Mouse (Mus musculus): ENCODE data around the gene Hoxb2. TPM values are rescaled to one million over a fixed set of nuclear protein-coding genes. Genes with fewer than 3 reads are reported as not detected.

Hoxb2 gene
- total RNA-seq, 2 experiments from 2014 or later: 0.81 to 1.3 TPM

- intact Hi-C loops (cut with DNase I): no loop called here
Measured at GRCm38 (mm10) chr11:96371726-96372125, 21.4 kb downstream of the Hoxb2 start.

DNA sequence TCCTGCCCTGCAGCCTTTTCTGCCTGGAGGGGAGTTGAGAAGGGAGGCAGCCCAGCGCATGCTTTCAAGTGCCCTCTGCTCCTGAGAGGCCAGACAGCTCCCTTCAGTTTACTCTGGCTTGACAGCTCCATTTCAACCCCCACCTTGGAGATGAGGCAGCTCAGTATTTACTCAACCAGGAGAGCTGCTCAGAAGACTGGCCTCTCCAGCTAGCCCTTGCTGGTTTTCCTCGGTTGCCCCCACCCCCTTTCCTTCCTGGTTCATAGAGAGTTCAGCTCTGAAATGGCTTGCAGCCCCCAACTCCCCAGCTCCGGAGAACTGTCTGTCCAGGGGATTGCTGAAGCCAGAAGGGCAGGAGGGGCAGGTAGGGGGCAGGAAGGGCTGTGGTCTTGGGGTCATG, 22.2 kb downstream of the Hoxb2 start:
- intact Hi-C loops (cut with DNase I): no loop called here
- DNase-seq (ENCODE audit: low spot score): no peak

More at GRCm38 (mm10) chr11:96371726-96372125, 21.4 kb downstream of the Hoxb2 start:
- no peak for DNase-seq (ENCODE audit: low spot score)

- intact Hi-C loops (cut with DNase I): no loop called here
- no peak for DNase-seq (ENCODE audit: low spot score)
Measured at GRCm38 (mm10) chr11:96374810-96375209, 24.5 kb downstream of the Hoxb2 start.

DNA sequence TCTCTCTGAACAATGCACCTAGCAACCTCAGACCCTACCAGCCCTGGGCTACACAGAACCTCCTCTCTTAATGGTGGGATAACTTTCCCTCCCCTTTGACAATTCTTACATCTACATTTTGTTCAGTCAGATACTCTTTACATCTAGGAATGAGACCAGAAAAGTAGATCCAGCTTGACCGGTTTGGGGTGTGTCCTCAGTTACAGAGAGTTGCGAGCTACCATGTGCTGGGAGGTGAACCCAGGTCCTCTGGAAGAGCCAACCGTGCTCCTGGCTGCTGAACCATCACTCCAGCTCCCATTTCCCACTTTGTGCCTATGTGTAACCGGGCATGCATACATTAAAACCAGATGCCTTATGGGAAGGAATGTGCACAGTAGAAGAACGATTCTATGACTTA, 33.1 kb downstream of the Hoxb2 start:
- intact Hi-C loops (cut with DNase I): no loop called here
- DNase-seq (ENCODE audit: low spot score): no peak

- intact Hi-C loops (cut with DNase I): no loop called here
- no peak for DNase-seq (ENCODE audit: low spot score)
Measured at GRCm38 (mm10) chr11:96387635-96388034, 37.3 kb downstream of the Hoxb2 start.

- intact Hi-C loops (cut with DNase I): no loop called here
- no peak for DNase-seq (ENCODE audit: low spot score)
Measured at GRCm38 (mm10) chr11:96396772-96397626, 46.7 kb downstream of the Hoxb2 start.

- intact Hi-C loops (cut with DNase I): no loop called here
- DNase-seq (ENCODE audit: low spot score): no peak
Measured at GRCm38 (mm10) chr11:96397806-96398335, 47.5 kb downstream of the Hoxb2 start.

DNA sequence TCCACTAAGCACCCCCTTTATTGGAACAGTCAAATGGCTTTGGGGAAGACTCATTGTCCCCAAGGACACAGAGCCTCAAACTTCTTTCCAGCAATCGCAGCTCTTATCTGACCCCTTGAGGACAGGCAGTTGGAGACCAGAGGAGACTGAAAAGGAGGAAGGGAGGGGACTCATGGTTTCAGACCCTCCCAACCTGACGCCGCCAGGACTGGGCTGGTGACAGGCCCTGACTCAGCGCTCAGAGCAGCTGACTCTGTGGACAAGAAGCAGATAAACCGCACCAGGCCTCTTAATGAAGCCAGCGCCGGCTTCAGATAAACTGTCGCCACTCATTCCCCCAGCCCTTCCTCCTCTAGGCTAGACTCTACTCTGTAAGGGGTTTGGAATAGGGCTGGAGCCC, 49.6 kb downstream of the Hoxb2 start:
- peak; percentile 15 for DNase-seq (ENCODE audit: low spot score)
- intact Hi-C loops (cut with DNase I): no loop called here

Small RNA genes within 50 kb of the gene (microRNA-seq; reads per million reads assigned to microRNA genes)
- 1,302 reads per million, percentile 81 among the genes with 10 or more reads in this experiment for gene Mir10a

Other genes with a start within 250 kb of the Hoxb2 start
- not detected for gene Calcoco2, start 238.6 kb upstream of the Hoxb2 start, total RNA-seq (2021)
- gene Ttll6, start 216.7 kb upstream of the Hoxb2 start, total RNA-seq (2021): not detected
- gene Hoxb13, start 156.2 kb upstream of the Hoxb2 start, total RNA-seq (2021): not detected
- not detected for gene Hoxb9, start 79.1 kb upstream of the Hoxb2 start, total RNA-seq (2021)
- gene Hoxb8, start 68.6 kb upstream of the Hoxb2 start, total RNA-seq (2021): not detected
- not detected for gene Hoxb7, start 63.9 kb upstream of the Hoxb2 start, total RNA-seq (2021)
- gene Hoxb6, start 58.0 kb upstream of the Hoxb2 start, total RNA-seq (2021): not detected
- gene Hoxb5, start 47.2 kb upstream of the Hoxb2 start, total RNA-seq (2021): under 1 TPM; 0.10 to 0.14 TPM
- under 1 TPM; 0.57 to 0.59 TPM for gene Hoxb4, start 32.3 kb upstream of the Hoxb2 start, total RNA-seq (2021)
- gene Hoxb3, start 27.2 kb upstream of the Hoxb2 start, total RNA-seq (2021): under 1 TPM; 0.36 to 0.45 TPM
- gene Hoxb1, start 15.2 kb downstream of the Hoxb2 start, total RNA-seq (2021): not detected
- gene Skap1, start 114.1 kb downstream of the Hoxb2 start, total RNA-seq (2021): under 1 TPM in 1 of 2 experiments, not detected in 1; 0.17 TPM

All from heart, postnatal 25 days (tissue).